In the genomic region with DNA sequence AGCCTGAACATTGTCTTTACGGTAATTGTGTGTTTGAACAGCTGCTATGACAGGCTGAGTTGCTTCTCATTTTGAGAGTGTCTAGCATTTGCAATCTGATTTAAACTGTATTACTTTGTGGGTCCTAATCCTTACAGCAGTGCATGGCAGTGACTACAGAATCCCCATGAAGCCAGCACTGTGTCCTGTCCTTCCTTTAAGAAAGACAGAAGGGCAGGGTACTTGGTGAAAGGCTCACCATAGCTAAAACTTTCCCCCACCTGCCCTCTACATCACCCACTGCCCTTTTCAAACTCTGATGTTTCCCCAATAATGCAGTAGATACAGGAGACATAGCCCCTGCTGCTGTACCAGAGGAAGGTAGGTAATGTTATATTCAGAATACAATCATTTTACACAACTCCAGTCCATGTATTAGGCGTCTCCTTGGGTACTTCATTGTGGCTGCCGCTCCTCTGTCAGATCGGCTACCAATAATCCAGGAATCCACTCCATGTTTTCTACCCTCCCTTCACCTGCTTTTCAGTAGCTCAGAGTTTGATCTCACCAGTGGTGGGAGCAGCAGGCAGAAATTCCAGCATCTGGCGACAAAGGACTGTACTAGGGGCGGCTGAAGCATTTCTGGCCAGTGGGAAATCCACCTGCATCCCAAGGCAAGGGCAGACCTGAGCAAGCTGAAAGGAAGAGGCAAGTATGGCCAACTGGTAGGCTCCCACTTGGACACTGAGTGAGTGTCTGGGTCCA, we compare ENCODE assay signal across 8 mouse cellular contexts.
DNase-seq lines count a peak whose midpoint lies in the region; ATAC-seq lines count a peak whose summit lies in the region.

No protein-coding gene starts in this region.

- peak; percentile 81 for ATAC-seq in hindbrain, embryonic 12.5 days (ENCODE audit: low FRiP score)
- ATAC-seq in megakaryocyte-erythroid progenitor cell, adult 5-6 weeks (replicated peaks; ENCODE audit: low FRiP score, low TSS enrichment, poor library complexity, severe bottlenecking), result peak; percentile 91
- no peak for ATAC-seq in monocyte, adult 5-6 weeks (replicated peaks; ENCODE audit: insufficient number of reproducible peaks, low FRiP score, low TSS enrichment, poor library complexity, severe bottlenecking)

- H3K4me1 ChIP-seq in hindbrain, embryonic 12.5 days, result peaks cover 29% of the 10 kb centered on the region

- H3K4me3 ChIP-seq in hindbrain, embryonic 12.5 days, result peak overlapping the region; percentile 36

- H3K9me3 ChIP-seq in hindbrain, embryonic 12.5 days (replicated peaks), result no peaks in the 10 kb centered on the region

- H3K27me3 ChIP-seq in hindbrain, embryonic 12.5 days, result no peaks in the 10 kb centered on the region

- WGBS in hindbrain, embryonic 12.5 days, result 15% methylated on average over 6 of the region's 6 CpGs

- peak overlapping the region; percentile 82 for H3K27ac ChIP-seq in hindbrain, embryonic 12.5 days

- no peaks in the 10 kb centered on the region for H3K36me3 ChIP-seq in hindbrain, embryonic 12.5 days

- peak overlapping the region; percentile 58 for H3K9ac ChIP-seq in hindbrain, embryonic 12.5 days

- peak; percentile 53 for DNase-seq in layer of hippocampus, adult 11-12 months (ENCODE audit: low spot score)
- DNase-seq in layer of hippocampus, adult 9-10 months (ENCODE audit: low spot score), result no peak
- peak; percentile 78 for DNase-seq in embryo, embryonic 11.5 days (ENCODE audit: low read depth, low spot score)
- DNase-seq in layer of hippocampus, postnatal 25 days (ENCODE audit: extremely low spot score in 1 of 2, low spot score in 1 of 2), result peak; percentile 18 to 20
- DNase-seq in right cerebral cortex, postnatal 4 days, result peak; percentile 16

- peak overlapping the region; percentile 53 for H3K4me2 ChIP-seq in hindbrain, embryonic 12.5 days (replicated peaks)
